Mouse (Mus musculus): ENCODE measurements at regions not wholly inside any gene's neighbourhood (a gene's known extent, or its start where the extent isn't known, plus 50 kb on each side); places are given as distances from the start of the nearest gene placed in this dataset.
"Not testable (repeated sequence)": the region's sequence is repeated elsewhere in the genome, so short reads cannot be mapped to it uniquely, and the experiment has no call there.

DNA sequence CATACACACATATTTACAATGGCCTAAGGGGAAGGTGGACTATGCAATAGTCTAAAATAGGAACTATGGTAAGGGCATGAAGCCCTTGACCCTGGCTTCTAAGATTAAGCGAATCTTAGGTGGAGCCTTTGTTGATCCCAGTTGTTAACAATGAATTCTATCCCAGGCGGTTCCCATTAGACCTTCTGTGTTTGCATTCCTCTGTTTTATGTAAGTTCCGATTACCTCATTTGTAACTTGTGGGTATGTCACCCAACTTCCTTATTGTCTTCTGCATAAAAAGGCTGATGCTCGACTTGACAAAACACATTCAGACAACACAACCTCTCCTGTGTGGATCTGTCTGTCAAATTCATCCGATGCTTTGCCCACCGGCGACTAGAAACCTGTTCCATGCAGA is 335.6 kb downstream of the Gm11232 start:
- not testable (repeated sequence) for DNase-seq (ENCODE audit: low read depth)

DNA sequence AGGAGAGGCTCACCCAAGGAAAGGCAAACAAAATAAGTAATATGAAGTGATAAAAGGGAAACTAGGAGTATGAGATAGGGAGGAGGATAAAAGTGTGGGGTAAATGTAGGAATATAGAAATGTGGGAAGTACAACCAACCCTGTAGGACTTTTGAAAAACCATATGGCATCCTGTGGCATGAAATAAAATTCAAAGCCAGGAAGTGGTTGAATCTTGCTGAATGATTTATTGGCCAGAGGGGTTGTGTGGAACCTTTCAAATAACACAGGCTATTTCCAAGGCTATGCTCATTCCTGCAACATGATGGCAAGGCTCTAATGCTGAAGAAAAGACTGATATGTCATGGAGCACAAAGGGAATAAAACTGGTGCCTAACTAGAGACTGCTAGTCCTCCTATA is 347.9 kb downstream of the Gm11232 start:
- DNase-seq (ENCODE audit: low read depth): no peak

DNA sequence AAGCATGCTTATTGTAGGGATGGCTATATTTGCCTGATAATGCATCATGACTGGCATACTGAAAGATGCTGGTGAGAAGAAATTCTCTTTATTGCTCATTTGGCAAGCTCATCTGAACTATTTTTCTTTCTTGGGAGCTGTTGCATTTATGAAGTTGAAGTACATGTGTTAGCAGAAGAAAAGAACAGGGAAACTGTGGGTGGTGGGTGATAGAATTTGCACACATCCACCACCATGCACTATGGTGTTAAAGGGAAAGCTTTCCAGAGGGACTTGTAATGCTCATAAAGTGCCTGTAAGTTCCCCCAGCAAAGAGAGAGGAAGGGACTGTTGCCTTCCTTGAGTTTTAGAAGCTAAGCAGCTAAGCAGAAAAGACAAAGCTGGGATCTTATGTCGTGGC is 367.3 kb downstream of the Gm11232 start:
- DNase-seq (ENCODE audit: low read depth): no peak

DNA sequence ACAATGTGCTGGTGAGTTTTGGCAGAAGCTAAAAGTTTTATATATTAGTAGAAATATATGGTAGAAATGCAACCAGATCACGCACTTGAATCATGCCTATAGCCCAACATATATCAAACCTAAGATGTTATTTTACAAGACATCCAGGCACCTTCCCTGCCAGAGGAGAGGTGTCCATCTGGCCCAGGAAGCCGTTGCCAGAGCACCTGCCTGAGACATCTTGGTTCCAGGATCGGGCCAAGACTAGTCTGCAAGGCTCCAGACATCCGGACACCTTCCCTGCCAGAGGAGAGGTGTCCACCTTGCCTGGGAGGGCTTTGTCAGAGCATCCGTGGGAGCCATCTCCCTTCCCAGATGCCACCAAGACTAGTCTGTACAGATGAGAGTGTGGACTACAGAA is 388.5 kb downstream of the Gm11232 start:
- no peak for DNase-seq (ENCODE audit: low read depth)

DNA sequence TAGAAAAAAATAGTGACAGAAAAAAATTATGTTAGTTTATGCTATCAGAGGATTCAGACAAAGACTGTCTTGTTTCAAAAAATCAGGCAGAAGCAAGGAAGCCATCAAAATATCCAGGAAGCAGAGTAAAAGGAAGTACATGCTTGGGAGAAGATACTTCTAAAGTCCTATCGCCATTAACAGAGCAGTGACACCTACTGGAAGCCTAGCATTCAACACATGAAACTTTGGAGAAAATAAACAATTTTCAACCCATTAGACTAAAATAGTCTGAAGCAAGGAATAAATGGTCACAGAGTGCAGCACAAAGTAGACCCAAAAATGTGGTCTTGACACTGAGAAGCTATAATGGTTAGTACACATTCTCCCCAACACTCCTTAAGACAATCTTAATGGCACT is 394.0 kb downstream of the Gm11232 start:
- no peak for DNase-seq (ENCODE audit: low read depth)

DNA sequence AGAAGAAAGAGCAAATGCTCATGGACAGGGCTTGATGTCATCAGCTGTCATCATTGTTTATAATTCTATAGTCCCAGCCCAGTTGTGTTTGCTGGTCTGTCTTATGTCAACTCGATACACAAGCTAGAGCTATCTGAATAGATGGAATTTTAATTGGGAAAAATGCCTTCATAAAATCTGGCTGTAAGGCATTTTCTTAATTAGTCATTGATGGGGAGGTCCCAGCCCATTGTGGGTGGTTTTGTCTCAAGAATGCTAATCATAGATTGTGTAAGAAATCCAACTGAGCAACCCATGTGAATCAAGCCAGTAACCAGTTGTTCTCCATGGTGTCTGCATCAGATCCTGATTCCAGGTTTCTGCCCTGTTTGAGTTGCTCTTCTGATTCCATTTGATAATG is 400.1 kb downstream of the Gm11232 start:
- no peak for DNase-seq (ENCODE audit: low read depth)

DNA sequence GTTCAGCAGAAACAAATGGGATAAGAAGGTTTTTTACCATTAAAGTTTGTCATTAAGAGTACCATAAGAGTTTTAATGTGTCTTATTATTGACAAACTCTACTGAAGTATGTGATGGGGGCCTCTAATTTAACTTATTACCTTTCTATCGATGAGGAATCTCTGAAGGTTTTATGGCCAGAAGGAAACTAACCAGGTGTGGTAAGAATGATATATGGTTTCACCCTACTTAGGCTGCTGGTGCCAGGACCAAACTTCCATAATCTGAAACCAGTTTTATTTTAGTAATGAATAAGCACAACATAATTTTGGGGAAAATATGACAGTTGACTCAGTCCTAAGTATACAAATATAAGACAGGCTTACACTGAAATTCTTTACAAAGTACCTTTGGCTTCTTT is 401.1 kb downstream of the Gm11232 start:
- DNase-seq (ENCODE audit: low read depth): no peak

DNA sequence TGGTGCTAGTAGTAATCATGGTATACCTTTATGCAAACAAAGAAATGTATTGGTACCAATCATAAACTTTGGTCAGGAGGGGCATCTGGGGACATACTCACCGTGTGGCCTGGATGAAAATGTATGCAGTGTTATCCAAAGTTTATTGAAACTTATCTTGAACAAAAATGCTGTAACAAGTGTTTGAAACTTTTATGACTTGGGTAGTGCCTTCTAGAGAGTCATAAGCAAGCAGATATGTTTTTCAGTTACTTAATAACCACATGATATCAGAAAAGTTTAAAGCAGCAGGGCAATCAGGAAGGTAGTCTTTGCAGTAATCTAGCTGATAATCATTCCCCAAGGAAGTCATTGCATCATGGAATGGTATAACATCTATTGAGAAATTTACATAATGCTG is 401.5 kb downstream of the Gm11232 start:
- no peak for DNase-seq (ENCODE audit: low read depth)

DNA sequence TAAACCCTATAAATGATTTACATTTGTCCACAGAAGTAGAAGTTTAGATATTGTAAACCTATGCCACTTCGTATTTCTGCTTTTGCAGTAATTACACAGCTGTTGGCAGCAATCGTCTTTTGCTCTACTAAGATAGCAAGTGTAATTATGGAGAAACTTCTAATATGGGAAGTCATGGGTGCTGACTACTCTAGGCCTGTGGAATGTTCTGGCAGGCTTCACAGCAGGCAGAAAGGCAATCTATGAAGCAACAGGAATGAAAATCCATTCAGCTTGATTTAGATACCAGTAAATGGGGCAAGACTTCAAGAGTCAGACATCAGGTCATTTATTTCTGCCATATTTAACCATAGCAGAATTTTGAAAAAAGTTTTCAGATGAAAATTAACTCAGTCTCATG is 405.9 kb downstream of the Gm11232 start:
- DNase-seq (ENCODE audit: low read depth): no peak

DNA sequence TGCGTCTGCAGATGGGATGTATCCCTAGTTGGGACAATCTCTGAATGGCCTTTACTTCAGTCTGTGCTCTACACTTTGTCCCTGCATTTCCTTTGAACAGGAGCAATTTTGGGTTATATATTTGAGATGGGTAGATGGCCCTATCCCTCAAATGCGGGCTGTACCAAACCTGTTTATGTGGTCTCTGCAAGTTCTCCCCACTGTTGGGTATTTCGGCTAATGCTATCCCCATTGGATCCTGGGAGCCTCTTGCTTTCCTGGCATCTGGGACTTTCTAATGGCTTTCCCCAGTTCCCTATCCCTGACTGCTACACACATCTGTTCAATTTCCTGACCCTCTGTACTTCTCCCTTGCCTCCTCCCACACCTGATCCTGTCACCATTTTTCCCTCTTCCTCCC is 414.7 kb downstream of the Gm11232 start:
- DNase-seq (ENCODE audit: low read depth): no peak

DNA sequence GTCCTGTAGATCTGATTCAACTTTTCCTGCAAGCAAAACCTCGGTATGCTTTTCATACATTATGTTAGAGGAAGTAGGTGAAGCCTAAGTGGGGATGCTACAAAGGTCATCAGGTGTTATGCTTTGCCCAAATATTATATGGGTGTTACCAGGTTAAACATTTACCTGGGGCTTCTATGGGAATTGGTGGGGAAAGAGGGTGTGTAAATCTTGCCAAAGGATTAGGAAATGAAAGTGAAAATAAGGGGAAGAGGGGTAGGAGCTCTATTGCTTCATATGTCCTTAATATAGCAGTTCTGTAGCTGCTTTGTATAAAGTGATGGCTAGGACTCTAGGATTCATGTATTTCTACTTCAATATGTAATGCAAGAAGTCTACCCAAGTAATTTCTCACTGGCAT is 419.2 kb downstream of the Gm11232 start:
- no peak for DNase-seq (ENCODE audit: low read depth)

DNA sequence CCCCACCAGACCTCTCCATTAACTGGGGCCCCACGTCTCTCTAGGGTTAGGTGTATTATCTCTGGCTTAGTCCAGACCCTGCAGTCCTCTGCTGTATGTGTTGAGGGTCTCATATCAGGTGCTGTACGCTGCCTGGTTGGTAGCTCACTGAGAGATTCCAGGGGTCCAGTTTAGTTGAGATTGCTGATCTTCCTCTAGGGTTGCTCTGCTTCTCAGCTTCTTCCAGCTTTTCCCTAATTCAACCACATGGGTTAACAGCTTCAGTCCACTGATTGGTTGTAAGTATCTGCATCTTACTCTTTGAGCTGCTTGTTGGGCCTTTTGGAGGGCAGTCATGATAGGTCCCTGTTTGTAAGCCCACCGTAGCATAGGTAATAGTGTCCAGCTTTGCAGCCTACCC is 425.1 kb downstream of the Gm11232 start:
- no peak for DNase-seq (ENCODE audit: low read depth)

DNA sequence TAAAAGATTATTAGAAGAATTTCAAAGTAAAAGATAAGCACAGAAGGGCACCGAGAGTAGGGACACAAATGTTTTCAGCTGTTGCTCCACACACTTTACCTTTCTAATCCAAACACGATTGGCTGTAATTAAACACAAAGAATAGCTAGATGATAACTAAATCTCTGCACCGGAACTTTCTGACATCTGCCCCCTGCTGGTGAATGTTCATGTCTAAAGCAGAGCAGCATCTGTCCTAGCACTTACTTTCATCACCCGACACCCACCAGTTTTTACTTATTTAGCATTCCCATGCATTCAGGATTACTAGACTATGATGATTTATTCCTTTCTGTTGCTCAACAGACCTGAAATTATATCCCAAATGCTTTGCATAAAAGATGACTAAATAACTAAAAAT is 425.7 kb downstream of the Gm11232 start:
- DNase-seq (ENCODE audit: low read depth): peak; percentile 17

DNA sequence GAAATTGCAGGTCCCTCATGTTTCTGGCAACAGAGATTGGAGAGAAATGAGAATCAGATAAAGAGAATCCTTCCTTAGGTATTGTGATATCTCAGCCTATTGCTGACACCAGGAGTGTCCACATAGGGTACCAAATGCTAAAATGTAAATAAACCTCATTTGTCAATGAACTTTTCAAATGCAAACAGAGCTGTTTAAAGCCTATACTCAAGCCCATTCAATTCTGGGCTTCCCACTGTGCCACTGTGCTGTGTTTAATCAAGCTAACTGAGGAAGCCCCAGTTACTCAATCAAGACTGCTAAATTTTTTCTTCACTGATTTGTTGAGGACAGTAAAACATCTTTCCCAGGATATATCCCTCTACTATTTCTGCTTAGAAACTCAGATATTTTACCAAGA is 441.2 kb downstream of the Gm11232 start:
- DNase-seq (ENCODE audit: low read depth): no peak

DNA sequence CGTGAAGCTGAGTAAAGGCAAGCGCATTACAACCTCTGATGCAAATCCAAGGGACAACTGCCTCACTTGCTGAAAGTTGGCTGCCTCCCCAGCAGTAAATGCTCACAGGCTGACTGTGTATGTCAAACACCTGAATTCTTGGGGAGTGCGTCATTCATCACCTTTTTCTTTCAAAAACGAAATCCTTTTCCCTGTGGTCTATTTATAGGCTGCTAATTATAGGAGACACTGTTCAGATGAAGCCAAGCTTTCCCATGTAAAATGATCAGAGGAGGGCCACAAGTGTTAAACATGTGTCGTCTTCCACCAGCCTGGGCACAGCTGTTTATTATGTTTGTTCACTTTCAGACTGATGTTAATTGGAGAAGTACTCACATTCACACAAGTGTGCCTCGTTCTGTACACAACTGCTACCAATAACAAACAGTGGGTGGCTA is 450.6 kb downstream of the Gm11232 start:
- DNase-seq (ENCODE audit: low read depth): no peak

DNA sequence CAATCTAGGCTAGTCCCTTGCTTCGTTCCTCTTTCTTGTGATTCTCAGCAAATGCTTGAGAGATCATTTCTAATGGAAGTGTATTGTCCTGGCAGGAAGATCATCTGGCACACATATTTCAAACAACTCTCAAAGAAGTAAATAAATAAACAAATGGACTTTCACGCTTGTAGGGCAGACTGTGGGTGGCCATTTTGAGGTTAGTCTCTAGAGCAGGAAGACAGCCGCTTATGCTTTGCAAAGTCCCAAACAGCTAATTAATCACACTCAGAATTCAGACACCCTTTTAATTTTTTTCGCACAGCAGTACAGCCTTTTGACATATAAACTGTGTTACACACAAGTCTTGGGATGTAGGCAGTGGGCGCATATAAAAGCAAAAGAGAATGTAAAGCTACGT is 451.1 kb downstream of the Gm11232 start:
- DNase-seq (ENCODE audit: low read depth): no peak

DNA sequence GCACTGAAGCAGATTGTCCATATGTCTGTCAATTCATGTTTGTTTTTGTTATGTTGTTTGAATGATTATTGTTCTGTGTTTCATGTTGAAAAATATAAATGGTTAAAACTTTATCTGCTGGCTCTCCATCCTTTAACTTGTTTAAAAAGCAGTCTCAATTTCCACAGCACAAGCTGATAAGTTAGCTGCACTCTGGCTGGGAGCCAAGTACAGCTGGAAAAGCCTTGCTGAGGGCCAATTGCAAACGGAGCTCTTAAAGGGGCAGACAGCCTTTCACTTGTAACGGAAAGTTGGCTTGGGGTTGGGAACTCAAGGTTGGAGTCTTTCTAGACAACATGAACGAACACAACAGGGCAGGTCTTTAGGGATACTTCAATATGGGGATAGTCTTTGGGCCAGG is 462.0 kb downstream of the Gm11232 start:
- DNase-seq (ENCODE audit: low read depth): not testable (repeated sequence)

DNA sequence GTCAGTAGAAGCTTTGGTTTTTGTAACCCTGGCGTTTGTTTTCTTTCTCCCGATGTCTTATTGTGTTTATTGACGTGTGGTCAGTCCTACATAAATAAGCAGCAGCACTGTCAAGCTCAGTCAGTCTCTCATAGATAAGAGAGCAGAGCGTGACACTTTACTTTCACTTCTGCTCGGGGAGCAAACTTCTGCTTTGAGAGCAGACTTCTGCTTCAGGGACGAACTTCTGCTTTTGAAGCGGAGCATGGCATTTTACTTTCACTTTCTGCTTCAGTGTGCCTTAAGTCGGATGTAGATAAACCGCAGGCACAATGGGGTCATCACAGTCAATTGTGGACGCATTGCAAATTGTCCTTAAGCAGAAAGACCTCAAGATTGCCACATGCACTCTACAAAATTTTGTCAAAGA is 466.0 kb downstream of the Gm11232 start:
- DNase-seq (ENCODE audit: low read depth): peak; percentile 91

DNA sequence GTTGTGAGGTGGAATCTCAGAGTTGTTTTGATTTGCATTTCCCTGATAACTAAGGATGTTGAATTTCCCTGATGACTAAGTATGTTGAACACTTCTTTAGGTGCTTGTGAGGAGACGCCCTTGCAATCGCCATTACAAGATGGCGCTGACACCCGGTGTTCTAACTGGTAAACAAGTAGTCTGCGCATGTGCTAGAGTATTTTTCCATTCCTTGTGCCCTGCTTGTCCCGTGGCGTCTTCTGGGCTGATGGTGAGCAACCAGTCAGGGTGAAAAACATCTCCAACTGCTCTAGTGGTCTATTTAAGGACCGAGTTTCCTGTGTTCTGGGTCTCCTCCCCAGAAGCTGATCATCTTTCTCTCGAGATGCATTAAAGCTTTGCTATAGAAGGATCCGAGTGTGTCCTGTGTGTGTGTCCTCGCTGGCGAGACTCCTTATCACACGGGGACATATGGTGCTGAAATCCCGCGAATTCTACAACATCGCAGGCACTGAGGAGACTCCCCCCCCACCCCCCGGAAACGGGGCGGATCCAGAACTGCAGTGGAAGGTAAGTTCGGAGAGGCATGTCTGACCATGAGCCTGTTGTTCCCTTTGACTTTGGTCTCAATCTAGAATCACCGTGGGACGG is 466.5 kb downstream of the Gm11232 start:
- DNase-seq (ENCODE audit: low read depth): peak; percentile 82

DNA sequence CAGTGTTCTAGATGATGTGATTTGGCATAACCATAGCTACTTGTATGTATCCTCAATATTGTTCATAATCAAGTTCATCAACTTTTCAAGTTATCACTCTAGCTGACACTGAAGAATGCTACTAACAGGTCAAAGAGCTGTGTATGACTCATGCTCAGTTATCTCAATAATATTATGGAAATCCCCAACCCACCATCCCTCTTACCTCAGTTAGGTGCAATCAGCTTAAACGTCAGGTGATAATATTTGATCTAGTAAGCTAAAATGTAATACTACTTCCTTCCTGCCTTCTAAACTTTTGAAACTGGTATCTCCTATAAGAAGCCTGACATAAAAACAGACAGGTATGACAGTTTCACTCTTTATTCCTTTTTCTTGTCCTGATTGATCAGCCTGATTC is 474.6 kb downstream of the Gm11232 start:
- no peak for DNase-seq (ENCODE audit: low read depth)

DNA sequence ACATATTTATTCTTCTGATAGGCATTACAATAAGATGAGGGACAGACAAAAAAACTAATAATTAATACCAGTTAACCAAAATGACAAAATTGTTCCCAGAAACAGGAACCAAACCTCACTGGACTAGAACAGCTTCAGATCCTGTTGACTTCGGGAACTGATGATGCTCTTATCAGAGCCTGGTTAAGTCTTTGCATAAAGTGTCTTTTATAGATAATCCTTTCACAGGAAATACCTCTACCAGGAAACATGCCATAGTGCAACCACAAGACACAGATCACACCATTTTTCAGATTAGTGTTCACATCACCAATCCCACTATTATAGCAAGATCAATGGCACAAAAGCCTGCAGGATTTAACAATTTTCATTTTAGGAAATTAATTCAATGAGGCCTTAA is 478.1 kb downstream of the Gm11232 start:
- DNase-seq (ENCODE audit: low read depth): no peak

DNA sequence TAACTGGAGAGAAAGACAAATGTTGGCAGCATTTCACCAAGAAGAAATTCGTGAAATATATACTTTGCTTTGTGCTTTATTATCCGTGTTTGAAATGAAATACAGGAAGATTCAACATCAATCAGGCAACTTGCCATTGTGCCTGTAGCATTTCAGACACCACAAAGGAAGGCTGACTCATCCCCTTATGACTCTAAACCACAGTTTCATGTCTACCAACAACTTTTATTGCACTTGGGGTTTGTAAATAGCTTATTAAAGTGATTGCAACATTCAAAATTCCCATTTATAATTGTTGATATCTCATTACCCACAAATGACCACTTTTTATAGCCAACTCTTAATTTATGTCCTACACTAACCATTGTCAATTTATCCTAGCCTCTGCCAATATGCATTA is 497.9 kb downstream of the Gm11232 start:
- peak; percentile 65 for DNase-seq (ENCODE audit: low read depth)

DNA sequence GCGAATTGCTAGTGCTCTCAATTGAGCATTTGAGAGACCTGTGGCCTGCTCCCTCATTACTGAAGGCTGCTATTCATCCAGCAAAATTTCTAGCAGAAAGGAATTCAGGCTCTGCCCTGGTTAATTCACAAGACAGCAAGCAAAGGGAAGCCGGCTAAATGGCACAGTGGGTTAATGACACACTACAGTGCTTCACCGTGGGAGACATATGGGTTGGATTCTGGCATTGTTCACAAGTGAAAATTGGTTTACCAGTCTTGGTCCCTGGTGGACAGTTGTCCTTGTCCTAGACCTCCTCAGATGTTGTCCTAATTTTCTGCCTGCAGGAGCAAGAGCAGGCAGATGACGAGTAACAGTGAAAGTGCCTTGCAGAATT is 527.3 kb downstream of the Gm11232 start:
- no peak for DNase-seq (ENCODE audit: low read depth)

DNA sequence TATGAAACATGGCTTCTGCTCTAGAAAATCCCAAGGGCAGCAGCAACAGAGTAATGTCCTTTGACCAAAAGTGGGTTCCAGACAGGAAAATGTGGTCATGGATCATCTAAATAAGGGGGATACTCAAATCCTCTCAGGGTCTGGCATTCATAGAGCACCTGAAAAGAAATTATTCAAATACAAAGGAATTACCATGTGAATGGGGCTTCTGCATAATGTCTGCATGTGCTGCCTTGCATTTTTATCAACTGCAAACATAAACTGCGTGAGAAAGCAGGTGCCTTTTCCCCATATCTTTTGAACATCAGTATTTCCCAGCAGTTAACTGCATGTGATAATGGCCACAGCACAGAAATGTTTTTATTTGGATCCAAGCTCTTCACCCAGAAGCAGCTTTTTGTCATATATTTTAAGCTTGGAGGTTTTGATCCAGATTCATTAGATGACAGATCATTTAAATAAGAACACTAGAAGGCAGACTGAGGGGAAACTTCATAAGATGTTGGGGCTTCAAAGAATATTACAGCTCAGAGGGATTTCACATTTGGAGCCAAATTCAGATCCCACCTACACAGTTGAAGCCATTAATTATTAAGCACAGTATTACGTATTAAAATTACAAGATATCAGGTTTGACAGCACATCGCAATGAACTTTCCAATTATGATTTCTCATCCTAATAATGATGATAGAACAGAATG is 527.8 kb downstream of the Gm11232 start:
- no peak for DNase-seq (ENCODE audit: low read depth)

All from 416B (cell line).